Mouse (Mus musculus) ES-CJ7 (cell line): ENCODE results near the gene Prepl.
A peak's percentile ranks its signal among the peaks of the same experiment; 100 is the strongest.

Experiments
- DNase-seq: peaks from one replicate; pipeline ENCODE4 v3.0.0; 2011; ENCODE audit warnings: low read depth, low spot score

The Prepl gene

DNA sequence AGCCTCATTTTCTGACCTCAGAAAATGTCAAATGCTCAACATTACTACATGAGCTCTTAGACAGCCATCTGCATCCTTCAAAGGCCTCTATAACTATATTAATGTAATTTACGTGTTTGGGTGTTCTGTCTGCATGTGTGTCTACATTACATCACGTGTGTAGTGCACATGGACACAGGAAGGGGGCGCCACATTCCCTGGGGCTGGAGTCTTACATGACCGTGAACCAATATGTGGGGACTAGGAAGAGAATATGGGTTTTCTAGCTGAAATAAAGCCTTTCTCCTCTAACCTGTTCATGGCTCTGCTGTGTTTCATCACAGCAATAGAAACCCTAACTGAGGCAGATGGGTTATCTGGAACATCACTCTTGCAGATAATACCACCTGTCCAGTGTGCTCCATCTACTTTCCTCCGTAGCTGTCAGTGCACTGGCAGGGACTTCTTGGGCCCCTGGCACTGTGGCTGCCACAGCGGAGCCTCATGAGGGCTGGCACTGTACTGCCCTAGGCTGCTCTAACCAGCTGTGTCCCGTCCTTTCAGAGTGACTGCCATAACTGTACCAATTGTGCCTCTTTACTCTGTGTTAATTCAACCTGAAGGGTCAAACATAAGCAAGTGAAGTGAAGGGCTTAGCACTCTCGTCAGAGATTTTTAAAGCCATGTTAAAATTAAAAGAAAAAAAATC, 18.8 kb downstream of the Prepl start:
- no peak for DNase-seq

DNA sequence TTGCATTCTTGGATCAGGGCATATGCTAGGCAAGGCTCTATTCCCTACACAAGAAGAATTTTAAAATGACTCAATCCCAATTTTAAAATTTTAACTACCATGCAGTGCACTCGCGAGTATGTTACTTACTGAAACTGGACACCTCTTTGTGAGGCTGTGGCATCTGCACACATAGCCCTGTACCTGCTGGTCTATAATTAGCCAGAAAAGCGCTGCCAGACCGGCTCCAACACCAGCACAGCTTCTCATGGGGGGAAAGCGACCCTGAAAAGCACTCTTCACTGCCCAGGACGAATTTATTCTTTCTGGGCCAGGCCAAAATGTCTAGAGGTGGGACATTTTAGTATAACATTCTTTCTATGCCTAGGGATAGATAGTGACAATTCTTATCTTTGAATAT, 19.4 kb downstream of the Prepl start:
- no peak for DNase-seq

DNA sequence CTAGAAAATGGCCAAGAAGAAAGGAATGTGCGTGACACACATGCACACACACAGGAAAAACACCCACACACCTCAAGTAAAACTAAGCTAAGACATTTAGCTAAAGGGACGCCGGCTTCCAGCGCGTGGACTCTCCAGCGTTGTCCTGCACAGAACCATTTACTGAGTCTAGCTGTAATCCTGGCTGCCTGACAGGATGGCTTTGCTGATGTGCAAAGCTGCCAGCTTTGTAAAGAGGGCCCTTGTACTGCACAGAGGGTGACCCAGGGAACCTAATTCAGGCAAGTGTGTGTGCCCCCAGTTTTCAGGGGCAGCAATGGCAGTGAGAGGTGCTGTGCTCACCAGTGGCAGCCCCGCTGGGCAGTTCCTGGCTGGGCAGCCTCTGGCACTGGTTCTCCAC, 22.7 kb downstream of the Prepl start:
- no peak for DNase-seq

DNA sequence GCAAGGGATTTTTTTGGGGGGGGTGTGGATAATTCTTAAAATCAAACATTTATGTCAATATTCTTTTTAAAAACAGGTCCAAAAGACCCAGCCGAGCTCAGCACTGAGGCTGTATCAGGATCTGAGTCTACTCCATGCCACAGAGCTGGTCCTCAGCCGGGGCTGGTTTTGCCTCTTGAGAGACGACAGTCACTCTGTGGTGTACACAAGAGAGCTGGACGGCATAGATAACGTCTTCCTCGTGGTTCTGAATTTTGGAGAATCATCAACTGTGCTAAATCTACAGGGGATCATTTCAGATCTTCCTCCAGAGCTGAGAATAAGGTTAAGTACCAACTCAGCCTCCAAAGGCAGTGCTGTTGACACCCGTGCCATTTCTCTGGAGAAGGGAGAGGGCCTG, 26.5 kb downstream of the Prepl start:
- DNase-seq: no peak

DNA sequence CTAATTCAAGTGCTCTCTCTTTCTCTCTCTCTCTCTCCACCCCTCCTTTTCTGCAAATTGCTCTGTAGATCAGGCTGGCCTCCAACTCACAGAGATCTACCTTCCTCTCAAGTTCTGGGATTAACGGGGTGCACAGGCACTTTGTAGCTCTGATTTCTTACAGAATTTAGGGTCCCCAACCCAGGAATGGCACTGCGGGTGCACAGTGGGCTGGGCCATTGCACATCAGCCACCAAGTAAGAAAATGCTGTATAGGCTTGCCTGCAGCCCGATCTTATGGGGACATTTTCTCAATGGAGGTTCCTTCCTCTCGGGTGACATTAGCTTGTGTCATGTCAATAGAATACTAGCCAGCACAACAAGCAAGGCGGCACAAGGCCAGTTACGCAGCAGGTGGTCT, 30.9 kb downstream of the Prepl start:
- DNase-seq: no peak

DNA sequence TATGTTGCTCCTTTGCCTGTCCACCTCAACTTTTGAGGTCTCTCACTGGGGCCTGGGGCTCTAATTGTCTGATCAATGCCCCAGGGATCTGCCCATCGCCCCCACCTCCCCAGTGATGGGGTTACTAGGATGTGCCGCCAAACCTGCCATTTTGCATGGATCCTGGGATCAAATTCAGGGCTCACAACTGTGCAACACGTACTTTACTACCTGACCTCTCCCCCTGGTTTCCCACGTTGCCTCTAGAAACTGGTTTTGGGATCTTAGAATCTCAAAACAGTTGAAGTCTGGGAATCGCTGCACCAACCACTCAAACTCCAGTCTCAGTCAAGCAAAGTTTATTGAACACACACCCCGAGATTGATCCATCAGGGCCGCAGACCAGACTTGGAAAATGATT, 31.8 kb downstream of the Prepl start:
- DNase-seq: no peak

DNA sequence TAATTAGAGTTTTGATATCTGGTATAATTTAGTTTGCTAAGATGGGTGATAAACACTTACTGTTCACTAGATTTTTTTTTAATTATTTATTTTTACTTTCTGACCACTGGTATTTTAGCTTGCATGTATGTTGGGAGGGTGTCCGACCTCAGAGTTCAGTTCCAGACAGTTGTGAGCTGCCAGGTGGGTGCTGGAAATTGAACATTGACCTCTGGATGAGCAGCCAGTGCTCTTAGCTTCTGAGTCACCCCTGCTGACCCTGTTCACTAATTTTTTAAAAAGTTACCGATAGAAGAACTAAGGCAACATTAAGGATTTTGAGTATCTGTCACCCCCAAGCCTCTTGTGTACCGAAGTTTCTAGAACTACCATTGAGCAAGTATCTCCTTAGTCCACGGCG, 41.7 kb downstream of the Prepl start:
- no peak for DNase-seq

DNA sequence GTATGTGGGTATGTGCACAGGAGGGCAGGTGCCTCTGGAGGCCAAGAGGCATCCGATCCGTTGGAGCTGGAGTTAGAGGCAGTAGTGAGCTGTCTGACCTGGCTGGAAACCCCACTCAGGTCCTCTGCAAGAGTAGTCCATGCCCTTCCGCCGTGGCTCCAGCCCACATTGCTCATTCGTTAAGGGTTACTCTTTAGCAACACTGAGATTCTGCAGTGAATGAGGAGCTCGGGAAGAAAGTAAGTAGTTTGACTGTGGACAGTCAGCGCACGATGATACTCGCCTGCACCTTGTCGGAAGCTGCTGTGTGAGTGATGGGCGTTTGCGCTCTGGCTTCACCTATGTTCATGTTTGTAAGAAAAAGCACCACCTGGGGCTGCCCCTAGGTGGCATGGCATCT, 44.9 kb downstream of the Prepl start:
- DNase-seq: peak; percentile 49

DNA sequence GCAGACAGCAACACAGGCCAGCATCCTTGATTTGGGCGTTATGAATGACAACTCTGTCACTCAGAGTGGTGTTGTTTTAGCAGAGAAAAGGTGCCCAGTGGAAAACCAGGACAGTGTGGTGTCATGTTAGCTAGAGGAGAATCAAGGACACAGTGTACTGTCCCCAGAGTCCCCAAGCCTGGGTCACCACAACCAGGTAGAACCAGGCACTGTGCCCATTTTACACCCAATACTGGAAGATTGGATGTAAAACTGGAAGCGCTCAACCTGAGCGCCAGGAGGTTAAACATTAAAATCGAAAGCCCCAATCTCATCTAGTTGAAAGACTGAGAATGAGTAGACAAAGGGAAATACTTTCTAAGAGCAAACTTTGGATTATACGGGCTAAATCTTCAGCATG, 45.6 kb downstream of the Prepl start:
- DNase-seq: no peak

DNA sequence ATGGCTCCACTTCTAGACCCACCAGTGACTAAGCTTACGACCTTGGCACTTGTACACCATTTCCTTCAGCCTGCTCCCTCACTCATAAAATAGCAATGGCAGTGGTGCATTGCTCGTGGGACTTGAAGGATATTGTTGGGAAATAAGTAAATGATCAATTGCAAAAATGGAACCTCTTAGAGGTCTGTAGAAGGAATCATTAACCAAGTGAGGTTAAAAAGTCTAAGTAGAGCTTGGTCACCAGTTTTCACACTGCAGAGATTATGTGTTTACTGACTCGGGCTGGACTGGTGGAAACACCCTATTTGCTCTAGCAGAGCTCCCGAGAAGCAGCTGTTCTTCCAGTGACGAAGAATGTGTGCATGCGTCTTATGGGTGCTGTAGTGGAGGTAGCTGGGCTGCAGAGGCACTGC, 46.6 kb downstream of the Prepl start:
- DNase-seq: no peak

DNA sequence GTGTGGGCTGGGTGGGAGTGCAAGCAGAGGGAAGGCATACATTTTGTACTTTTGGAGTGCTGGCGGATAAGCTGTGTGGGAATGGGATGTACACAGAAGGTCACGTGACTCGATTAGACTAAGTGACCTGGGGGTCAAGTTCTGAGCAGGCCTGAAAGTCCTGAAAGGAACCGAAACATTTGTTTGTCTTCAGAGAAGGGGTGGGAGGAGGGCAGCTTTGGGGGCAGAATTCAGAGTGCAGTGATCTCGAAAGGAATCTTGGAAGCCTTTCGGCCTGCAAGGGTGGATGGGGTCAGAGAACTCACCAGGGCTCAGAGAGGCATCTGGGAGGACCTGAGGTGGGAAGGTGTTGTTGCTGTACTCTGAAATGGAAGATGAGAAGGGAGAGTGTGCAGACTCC, 47.6 kb downstream of the Prepl start:
- DNase-seq: no peak

DNA sequence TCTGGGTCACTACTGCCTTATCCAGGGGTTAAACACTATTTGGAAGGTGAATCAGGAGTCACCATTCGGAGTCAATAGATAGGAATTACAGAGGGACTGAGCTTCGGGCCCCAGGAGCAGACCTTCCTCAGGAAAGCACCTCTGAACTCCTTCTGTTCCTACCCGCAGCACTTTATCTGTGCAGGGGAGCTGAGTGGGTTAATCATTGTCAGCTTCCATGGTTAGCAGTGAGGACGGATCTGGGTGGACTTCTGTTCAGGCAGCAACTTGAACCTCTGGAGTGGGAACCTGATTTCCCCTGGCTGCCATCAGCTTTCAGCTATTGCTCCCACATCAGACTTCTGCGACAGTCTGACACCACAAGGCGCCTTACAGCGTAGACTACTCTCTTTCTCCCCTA, 49.1 kb downstream of the Prepl start:
- DNase-seq: no peak

DNA sequence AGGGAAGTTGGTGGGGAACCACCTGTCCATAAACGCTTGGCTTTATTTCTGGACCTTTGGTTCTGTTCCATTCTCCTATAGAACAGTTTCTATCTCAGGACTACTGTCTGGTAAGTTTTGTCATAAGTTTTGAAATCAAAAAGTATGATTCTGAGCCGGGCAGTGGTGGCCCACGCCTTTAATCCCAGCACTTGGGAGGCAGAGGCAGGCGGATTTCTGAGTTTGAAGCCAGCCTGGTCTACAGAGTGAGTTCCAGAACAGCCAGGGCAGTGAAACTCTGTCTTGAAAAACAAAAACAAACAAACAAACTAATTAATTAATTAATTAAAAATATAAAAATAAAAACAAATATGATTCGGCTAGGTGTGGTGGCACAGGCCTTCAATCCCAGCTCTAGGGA, 51.3 kb downstream of the Prepl start:
- DNase-seq: no peak

DNA sequence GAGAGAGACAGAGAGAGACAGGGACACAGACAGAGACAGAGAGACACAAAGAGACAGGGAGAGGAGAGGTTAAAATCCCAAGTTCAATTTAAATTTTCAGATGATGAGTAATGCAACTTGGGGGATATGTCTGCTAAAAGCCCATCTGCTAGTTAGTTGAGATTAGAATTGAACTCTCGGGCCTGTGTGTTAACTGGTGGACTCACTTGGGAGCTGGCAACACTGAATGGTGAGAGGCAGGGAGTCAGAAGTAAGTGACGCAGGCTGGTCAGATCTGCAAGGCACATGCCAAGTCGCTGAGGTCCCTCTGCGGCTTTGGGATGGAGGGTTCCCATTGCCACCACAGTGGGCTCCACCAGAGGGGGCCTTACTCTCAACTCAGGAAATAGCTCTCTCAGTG, 51.7 kb downstream of the Prepl start:
- DNase-seq: no peak

DNA sequence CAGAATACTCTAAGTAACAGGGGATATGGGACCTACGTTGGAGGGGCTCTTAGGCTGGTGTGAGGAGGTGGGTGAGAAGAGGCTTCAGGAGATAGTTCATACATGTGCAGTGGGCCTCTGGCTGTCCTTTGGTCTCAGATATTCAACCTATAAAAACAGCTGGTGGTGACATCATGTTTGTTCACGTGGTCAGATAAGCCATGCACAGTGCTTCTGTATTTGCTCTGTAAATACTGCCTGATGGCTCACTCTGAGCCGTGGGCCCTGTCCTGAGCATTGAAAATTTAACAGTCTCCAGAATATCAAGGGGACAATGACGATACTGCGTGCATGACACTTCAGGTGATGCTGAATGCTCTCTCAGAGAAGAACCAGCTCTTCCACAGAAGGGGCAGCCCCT, 52.2 kb downstream of the Prepl start:
- no peak for DNase-seq

DNA sequence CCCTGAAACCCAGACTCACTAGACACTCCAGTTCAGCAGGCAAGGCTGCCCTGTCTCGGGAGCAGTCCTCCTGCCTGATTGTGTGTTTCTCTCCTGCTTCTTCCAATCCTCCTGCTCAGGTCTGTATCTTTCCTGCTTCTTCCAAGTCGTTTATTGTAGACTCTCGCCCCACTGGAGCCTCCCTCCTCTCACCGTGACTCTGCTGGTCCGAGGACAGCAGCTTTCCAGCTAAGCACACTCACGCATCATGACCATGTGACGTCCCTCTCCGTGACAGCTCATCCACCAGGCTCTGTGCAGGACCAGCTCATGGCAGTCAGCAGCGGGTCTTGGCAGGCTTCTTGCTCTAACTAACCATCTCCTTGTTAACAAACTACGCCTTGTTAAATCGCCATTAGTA, 56.0 kb downstream of the Prepl start:
- no peak for DNase-seq

DNA sequence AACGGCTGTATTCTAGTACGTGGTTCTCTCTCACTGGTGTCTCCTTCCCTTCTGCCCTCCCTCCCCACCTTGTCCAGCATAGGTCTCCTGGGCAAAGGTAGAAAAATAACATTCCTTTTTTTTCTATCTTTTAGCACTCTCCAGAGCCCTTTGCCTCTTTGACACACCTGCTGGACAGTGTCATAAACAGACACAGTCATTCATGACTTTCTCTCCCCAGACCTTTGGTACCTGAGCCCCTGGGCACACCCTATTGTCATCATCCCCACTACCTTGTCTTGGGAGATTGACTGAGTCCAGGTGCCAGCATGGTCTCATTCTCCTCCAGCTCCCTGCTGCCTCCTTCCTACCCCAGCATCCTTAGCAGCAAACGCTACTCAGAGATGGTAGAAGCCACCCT, 57.0 kb downstream of the Prepl start:
- DNase-seq: no peak

DNA sequence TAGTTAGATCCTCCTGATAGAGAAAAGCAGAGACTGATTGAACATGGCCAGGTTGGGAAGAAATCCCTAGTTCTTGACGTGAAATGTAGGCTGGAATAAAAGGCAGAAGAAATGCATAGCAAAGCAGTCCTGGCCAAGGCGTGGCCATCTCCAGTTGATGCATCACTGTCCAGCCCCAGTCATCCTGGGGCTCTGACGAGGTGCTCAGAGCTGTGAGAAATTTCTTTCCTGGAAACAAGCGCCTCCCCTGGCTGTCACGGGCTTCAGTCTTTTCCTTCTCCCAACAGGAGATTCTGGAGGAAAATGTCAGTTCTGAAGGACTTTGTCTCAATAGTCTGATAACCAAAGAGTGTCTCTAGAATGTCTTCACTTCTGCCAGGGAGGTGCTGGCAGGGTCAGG, 59.4 kb downstream of the Prepl start:
- no peak for DNase-seq

DNA sequence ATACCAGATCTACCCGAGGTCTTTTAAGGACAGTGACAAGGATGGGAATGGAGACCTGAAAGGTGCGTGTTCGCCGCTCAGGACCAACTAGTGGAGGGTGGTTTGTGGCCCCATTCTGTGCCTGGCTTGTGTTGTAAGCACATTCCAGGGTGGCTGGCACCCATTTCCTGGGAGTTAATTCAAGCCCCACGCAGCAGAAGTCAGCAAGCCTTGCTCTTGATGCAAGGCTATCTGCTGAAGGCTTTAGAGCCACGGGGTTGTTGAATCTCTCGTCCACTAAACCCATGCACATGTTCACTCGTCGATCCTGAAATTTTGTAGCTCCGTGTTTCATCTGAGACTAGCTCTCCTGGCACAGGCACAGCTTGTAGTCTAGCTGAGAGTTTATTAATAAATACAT, 61.2 kb downstream of the Prepl start:
- no peak for DNase-seq

DNA sequence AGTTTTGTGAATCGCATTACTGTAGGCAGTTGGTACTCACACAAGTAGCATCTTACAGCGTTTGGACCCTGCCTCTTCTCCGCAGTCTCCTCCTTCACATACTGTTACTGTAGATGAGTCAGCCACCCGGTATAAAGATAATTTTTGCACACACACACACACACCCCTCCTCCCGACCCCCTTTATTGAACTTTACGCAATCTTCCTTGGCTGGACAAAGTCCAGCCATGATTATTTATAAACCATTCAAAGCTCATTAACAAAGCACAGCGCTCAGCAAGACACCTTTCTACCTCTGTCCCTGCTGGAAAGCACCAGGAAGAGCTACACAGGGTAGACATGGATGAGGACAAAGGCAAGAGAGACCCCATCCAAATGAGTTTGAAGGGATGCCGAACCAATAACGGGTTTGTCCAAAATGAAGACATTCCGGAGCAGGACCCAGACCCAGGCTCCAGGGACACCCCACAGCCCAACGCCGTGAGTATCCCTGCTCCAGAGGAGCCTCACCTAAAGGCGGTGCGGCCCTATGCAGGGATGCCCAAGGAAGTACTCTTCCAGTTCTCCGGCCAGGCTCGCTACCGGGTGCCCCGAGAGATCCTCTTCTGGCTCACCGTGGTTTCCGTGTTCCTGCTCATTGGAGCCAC, 61.8 kb downstream of the Prepl start, which contains the start of gene Slc3a1:
Gene Slc3a1, plus strand, starts transcription at position 284 of the 647 bp plus-strand sequence.
- DNase-seq: no peak

DNA sequence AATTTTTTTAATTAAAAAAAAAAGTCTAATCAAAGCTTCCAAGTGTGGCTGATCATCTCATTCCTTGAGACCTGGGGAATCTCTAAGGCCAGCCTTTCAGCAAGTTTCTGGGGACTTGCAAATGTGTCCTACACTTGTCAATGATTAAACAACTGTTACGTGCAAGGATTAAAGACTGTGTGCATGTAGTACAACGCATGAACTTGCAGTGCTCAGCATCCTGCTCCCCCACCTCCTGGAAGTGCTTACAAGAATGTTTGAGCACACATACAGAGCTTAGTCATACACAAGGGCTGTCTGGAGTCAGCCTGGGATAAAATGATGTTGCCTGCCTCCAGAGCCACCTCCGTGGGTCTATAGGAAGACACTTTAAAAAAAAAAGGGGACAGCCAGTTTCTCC, 62.8 kb downstream of the Prepl start:
- no peak for DNase-seq

DNA sequence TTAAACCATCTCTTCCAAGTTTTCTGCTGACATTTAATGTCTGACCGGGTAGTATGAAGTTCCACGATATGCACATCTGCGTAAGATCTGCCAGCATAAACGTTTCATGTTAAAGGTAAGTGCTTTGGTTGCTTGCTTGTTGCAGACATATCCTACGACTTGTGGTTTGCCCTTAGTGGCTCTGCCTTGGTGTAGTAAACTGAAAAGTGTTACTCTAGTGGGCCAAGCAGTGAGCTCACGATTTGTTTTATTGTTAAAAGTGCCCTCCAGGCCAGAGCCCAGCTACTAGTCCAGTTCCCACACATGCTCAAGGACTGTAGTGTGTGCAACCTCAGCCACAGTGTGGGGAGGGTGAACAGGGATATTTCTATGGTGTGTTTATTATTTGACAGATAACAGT, 63.6 kb downstream of the Prepl start:
- no peak for DNase-seq

DNA sequence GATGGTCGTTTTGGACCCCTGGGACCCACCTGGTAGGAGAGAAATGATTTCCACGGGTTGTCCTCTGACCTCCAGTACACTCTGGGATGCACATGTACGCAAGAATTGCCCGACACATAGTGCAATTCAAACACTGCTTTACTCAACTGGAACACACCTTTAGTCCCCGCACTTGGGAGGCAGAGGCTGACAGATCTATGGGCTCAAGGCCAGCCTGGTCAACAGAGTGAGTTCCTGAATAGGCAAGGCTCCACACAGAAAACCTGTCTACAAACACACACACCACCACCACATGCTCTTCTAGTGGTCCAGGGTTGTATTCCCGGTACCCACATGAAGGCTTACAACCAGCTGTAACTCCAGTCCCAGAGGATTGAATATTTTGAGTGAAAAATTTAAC, 64.9 kb downstream of the Prepl start:
- DNase-seq: no peak

DNA sequence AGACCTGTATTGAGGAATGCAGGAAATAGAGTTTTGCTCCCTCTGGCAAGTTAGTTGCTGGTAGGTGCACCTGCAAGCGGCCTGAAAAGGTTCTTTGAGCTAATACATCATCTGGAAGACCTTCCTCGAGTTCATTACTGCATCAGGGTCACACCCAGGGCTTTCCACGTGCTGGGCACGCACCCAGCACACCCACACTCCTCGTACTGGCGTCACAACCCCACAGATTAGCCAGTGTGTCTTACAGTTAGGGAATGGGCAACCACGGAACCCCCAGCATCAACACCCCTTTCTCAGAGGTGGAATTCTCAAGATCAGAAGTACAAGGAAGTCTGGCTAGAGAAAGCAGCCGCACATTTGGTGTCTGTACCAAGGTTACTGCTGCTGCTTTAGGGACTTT, 65.8 kb downstream of the Prepl start:
- no peak for DNase-seq
